ENCODE assay signal across 10 mouse cellular contexts in genomic region chr12:35331303-35331702, GRCm38 (mm10).
DNase-seq lines count a peak whose midpoint lies in the region; ATAC-seq lines count a peak whose summit lies in the region.
"Had no signal": no experiment of that assay in that cellular context is flagged by ENCODE, and none has a peak within 500 bp of the region (broad histone marks: within the 10 kb centered on the region; RNA-seq: fewer than 3 reads in every experiment).

No protein-coding gene starts in this region.

- no peak overlapping the region for H3K9ac ChIP-seq in midbrain, embryonic 11.5 days (ENCODE audit: low read length)
- no peak overlapping the region for H3K9ac ChIP-seq in midbrain, embryonic 15.5 days
- H3K9ac ChIP-seq: forebrain, embryonic 13.5 days; limb, embryonic 13.5 days had no signal

- H3K4me1 ChIP-seq in midbrain, embryonic 11.5 days (ENCODE audit: control insufficient read depth, insufficient read depth, low read length): no peaks in the 10 kb centered on the region
- H3K4me1 ChIP-seq in midbrain, embryonic 15.5 days: no peaks in the 10 kb centered on the region
- H3K4me1 ChIP-seq: forebrain, embryonic 13.5 days; limb, embryonic 13.5 days had no signal

- H3K27ac ChIP-seq in midbrain, embryonic 11.5 days (ENCODE audit: low read depth, low read length): no peak overlapping the region
- H3K27ac ChIP-seq in midbrain, embryonic 15.5 days: no peak overlapping the region
- H3K27ac ChIP-seq: forebrain, embryonic 13.5 days; limb, embryonic 13.5 days had no signal

- H3K4me3 ChIP-seq in midbrain, embryonic 11.5 days (ENCODE audit: low read depth, low read length): no peak overlapping the region
- no peak overlapping the region for H3K4me3 ChIP-seq in midbrain, embryonic 15.5 days
- H3K4me3 ChIP-seq: forebrain, embryonic 13.5 days; limb, embryonic 13.5 days had no signal

- no peaks in the 10 kb centered on the region for H3K27me3 ChIP-seq in midbrain, embryonic 11.5 days (ENCODE audit: control insufficient read depth, insufficient read depth, low read length)
- H3K27me3 ChIP-seq in midbrain, embryonic 15.5 days (replicated peaks): no peaks in the 10 kb centered on the region
- H3K27me3 ChIP-seq: forebrain, embryonic 13.5 days; limb, embryonic 13.5 days had no signal

- H3K9me3 ChIP-seq in midbrain, embryonic 11.5 days (ENCODE audit: control insufficient read depth, low read length): no peaks in the 10 kb centered on the region
- no peaks in the 10 kb centered on the region for H3K9me3 ChIP-seq in midbrain, embryonic 15.5 days
- H3K9me3 ChIP-seq: forebrain, embryonic 13.5 days; limb, embryonic 13.5 days had no signal

- 96% methylated on average over 3 of the region's 3 CpGs for WGBS in midbrain, embryonic 11.5 days
- WGBS in midbrain, embryonic 15.5 days: 99% methylated on average over 3 of the region's 3 CpGs

- ATAC-seq in midbrain, embryonic 11.5 days (ENCODE audit: low FRiP score): no peak
- ATAC-seq in midbrain, embryonic 15.5 days (replicated peaks): no peak
- peak; percentile 85 for ATAC-seq in granulocyte monocyte progenitor cell, adult 5-6 weeks (replicated peaks; ENCODE audit: poor library complexity, severe bottlenecking)
- ATAC-seq: forebrain, embryonic 13.5 days had no signal

- no peaks in the 10 kb centered on the region for H3K36me3 ChIP-seq in midbrain, embryonic 11.5 days (ENCODE audit: control insufficient read depth, insufficient read depth, low read length)
- H3K36me3 ChIP-seq in midbrain, embryonic 15.5 days (replicated peaks): no peaks in the 10 kb centered on the region
- H3K36me3 ChIP-seq: limb, embryonic 13.5 days had no signal

- no peak overlapping the region for H3K4me2 ChIP-seq in midbrain, embryonic 11.5 days
- H3K4me2 ChIP-seq in midbrain, embryonic 15.5 days: no peak overlapping the region
- H3K4me2 ChIP-seq: forebrain, embryonic 13.5 days; limb, embryonic 13.5 days had no signal

- DNase-seq in adrenal gland, postnatal 10 days: peak; percentile 16
- DNase-seq in adrenal gland, adult 2 months: no peak
- peak; percentile 84 for DNase-seq in midbrain, embryonic 11.5 days (ENCODE audit: low spot score, missing footprints)
- DNase-seq in thymus, postnatal 25 days: peak; percentile 53
- no peak for DNase-seq in ovary, postnatal 14 days (ENCODE audit: low spot score)
- DNase-seq in adrenal gland, adult 8-10 months: no peak

Comparison
In these comparisons a context has a peak if more than half of its experiments do, and no peak if none do; other contexts are left out.
1. DNase-seq: peak in adrenal gland, postnatal 10 days (single experiment), midbrain, embryonic 11.5 days (single experiment) and thymus, postnatal 25 days (single experiment); none in adrenal gland, adult 2 months (single experiment), ovary, postnatal 14 days (single experiment) and adrenal gland, adult 8-10 months (single experiment).